Mouse (Mus musculus): ENCODE data around the gene Car9.

- TF ChIP-seq CTCF (IDR thresholded peaks at IDR 0.05; ENCODE audit: low read depth) (no peak), EP300 (IDR thresholded peaks at IDR 0.05; ENCODE audit: low read depth) (no peak)
These were observed 2.5 kb upstream of the Car9 start for GRCm38 (mm10) chr4:43504269-43504668.
